Mouse (Mus musculus) kidney, adult 2 months (tissue): ENCODE data around the gene Arid1b. TPM values are rescaled to one million over a fixed set of nuclear protein-coding genes. Genes with fewer than 3 reads are reported as not detected.
A peak's percentile ranks its signal among the peaks of the same experiment; 100 is the strongest.

ENCODE experiments used
- DNase-seq: peaks from one replicate; pipeline ENCODE4 v3.0.0; 2021
- H3K27ac ChIP-seq: fragments of 200-500 bp; 2 replicates; pipeline ENCODE4 v1.5.1; 2012; ENCODE audit warnings: low read depth, low read length, control low read depth, inconsistent platforms; ENCODE audit not compliant: insufficient read depth
- H3K27me3 ChIP-seq: fragments of 200-500 bp; replicated peaks from 2 replicates; pipeline ENCODE4 v1.6.1; 2012; ENCODE audit warnings: mild to moderate bottlenecking, moderate library complexity, low read length, inconsistent platforms; ENCODE audit not compliant: control insufficient read depth, insufficient read depth
- H3K36me3 ChIP-seq: fragments of 200-500 bp; 2 replicates; pipeline ENCODE4 v1.6.1; 2012; ENCODE audit warnings: mild to moderate bottlenecking, moderate library complexity, low read length, inconsistent platforms; ENCODE audit not compliant: control insufficient read depth, insufficient read depth
- H3K4me1 ChIP-seq: fragments of 200-500 bp; 2 replicates; pipeline ENCODE4 v1.6.1; 2011; ENCODE audit warnings: low read length; ENCODE audit not compliant: control insufficient read depth, insufficient read depth
- H3K4me3 ChIP-seq: fragments of 200-500 bp; 2 replicates; pipeline ENCODE4 v1.5.1; 2011; ENCODE audit warnings: mild to moderate bottlenecking, low read depth, low read length, control low read depth; ENCODE audit not compliant: insufficient read depth
- CTCF ChIP-seq: fragments of 200-500 bp; conservative IDR thresholded peaks from 2 replicates; pipeline ENCODE4 v1.5.1; 2011; ENCODE audit warnings: low read depth, mild to moderate bottlenecking, control low read depth, low read length, moderate library complexity, mixed read lengths; ENCODE audit not compliant: insufficient read depth, insufficient read length
- POLR2A ChIP-seq: fragments of 200-500 bp; IDR thresholded peaks from one replicate; pipeline ENCODE4 v1.6.1; 2011; ENCODE audit warnings: low read depth, low read length, control low read depth
- WGBS: fragments of 180-500 bp; shearing (Covaris S2); methylation state at CpG from one replicate; pipeline ENCODE4 v1.1.7; 2018; 5-methylcytosine and 5-hydroxymethylcytosine counted together
- polyA plus RNA-seq: library from polyadenylated mRNA; depleted of rRNA; stranded (reverse); fragments of >200 nt; gene quantifications from 2 replicates; pipeline ENCODE4 v1.2.3, GENCODE M21; 2012

Gene Arid1b
- polyA plus RNA-seq, 1 experiment, result 20.6 TPM

GRCm38 (mm10) chr17:5298891-5299559, 304.9 kb downstream of the Arid1b start:
- peaks cover 17% of the 10 kb centered on the region; the same call in 1 of the 2 replicates for H3K4me1 ChIP-seq
- no peak overlapping the region for H3K4me3 ChIP-seq
- WGBS, result 65% methylated on average over 5 of the region's 5 CpGs
- H3K27ac ChIP-seq, result no peak overlapping the region
- H3K36me3 ChIP-seq, result no peaks in the 10 kb centered on the region
- no peaks in the 10 kb centered on the region for H3K27me3 ChIP-seq
- TF ChIP-seq CTCF (no peak), POLR2A (no peak)
- DNase-seq, result peak; percentile 50

DNA sequence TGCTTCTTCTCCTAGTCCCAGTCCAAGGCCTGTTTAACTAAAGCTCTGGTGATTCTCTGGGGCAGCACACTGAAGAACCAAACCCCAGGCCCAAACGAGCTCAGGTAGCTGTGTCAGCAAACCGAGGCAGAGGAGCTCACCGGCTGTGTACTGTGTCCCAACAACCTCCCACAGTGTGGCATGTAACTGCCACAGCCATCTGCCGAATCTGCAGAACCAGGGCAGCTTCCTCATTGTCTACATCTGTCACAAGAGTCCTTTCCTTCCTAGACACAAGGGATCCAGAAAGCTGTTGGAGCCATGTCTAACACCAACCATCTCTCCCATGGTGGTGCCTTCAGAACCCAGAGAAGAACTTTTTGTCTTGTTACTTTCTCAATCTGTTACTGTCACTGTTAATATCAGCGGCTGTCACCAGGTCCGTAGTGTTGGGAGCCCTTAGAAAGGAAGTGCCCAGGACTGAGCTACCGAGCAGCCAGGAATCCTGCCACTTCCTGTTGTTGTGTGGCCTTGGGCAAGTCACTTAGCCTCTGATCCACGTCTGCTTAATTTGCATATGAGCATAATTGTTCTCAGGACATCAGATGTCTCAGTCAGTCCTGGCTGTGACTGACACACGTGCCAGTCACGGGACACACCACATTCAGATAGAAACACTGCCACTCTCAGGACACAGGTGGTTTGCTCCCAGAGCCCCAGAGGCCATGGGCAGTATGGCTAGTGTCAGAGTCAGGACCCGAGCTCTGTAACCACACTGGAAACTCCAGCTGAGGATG, 309.0 kb downstream of the Arid1b start:
- Histone ChIP-seq H3K27ac (no peak overlapping the region), H3K4me3 (no peak overlapping the region), H3K4me1 (0 out of 2 replicates have a peak, but pooled peaks cover 4% of the 10 kb centered on the region), H3K36me3 (no peaks in the 10 kb centered on the region; the same call in 1 of the 2 replicates), H3K27me3 (no peaks in the 10 kb centered on the region)
- TF ChIP-seq POLR2A (no peak), CTCF (peak; percentile 41)
- DNase-seq, result no peak
- 63% methylated on average over 11 of the region's 11 CpGs for WGBS

DNA sequence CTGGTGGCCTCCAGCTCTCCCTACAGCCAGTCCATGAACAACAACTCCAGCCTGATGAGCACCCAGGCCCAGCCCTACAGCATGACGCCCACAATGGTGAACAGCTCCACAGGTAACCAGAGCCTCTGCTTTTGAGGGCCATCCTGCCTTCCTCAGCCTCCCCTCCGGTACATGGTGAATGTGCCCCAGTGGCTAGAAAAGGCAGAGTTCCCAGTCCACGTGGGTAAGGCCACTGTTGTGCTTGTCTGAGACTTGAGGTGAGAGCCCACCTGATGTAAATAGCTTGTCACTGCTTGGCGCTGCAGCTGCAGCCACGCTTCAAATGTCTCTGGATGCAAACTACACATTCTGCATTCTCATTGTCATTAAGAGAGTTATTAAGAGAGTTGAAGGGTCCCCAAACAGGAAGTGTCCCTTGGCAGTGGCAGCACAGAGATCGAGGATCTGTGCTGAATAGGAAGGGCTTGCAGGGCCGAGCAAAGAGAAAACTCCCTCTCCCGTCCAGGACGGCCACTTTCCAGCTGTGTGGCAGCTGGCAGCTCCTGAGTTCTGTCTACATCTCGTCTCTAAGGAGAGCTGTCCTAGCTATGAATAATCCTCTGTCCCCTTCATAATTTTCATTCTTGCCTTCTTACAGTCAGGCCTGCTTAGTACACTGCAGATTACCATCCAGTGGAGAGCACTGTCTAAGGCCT, 311.8 kb downstream of the Arid1b start:
- no peak for DNase-seq
- H3K4me1 ChIP-seq, result peaks cover 13% of the 10 kb centered on the region; the same call in 1 of the 2 replicates
- H3K4me3 ChIP-seq, result no peak overlapping the region
- no peaks in the 10 kb centered on the region; the same call in 1 of the 2 replicates for H3K36me3 ChIP-seq
- no peaks in the 10 kb centered on the region for H3K27me3 ChIP-seq
- WGBS, result 67% methylated on average over 10 of the region's 10 CpGs
- no peak for TF ChIP-seq POLR2A
- TF ChIP-seq CTCF, result no peak
- H3K27ac ChIP-seq, result no peak overlapping the region

- Histone ChIP-seq H3K27ac (no peak overlapping the region), H3K36me3 (no peaks in the 10 kb centered on the region; the same call in 1 of the 2 replicates), H3K4me3 (no peak overlapping the region), H3K27me3 (no peaks in the 10 kb centered on the region), H3K4me1 (peaks cover 20% of the 10 kb centered on the region)
- no peak for DNase-seq
- WGBS, result 44% methylated on average over 5 of the region's 5 CpGs
- TF ChIP-seq POLR2A (no peak), CTCF (no peak)
These were observed 315.8 kb downstream of the Arid1b start for GRCm38 (mm10) chr17:5309930-5310329.

- TF ChIP-seq CTCF (no peak), POLR2A (no peak)
- Histone ChIP-seq H3K27me3 (no peaks in the 10 kb centered on the region), H3K27ac (no peak overlapping the region), H3K4me1 (peaks cover 21% of the 10 kb centered on the region), H3K36me3 (no peaks in the 10 kb centered on the region; the same call in 1 of the 2 replicates), H3K4me3 (no peak overlapping the region)
- WGBS, result 60% methylated on average over 11 of the region's 11 CpGs
- DNase-seq, result peak; percentile 27
These were observed 316.3 kb downstream of the Arid1b start for GRCm38 (mm10) chr17:5310425-5310888.

- no peaks in the 10 kb centered on the region; the same call in 1 of the 2 replicates for H3K36me3 ChIP-seq
- no peaks in the 10 kb centered on the region for H3K27me3 ChIP-seq
- no peak overlapping the region for H3K27ac ChIP-seq
- no peak overlapping the region for H3K4me3 ChIP-seq
- TF ChIP-seq CTCF (no peak), POLR2A (no peak)
- H3K4me1 ChIP-seq, result peaks cover 18% of the 10 kb centered on the region
- DNase-seq, result no peak
- WGBS, result 77% methylated on average over 7 of the region's 7 CpGs
These were observed 316.9 kb downstream of the Arid1b start for GRCm38 (mm10) chr17:5311062-5311461.
